Mouse (Mus musculus): Measurements from ENCODE around the gene Rho.

Gene Rho

DNA sequence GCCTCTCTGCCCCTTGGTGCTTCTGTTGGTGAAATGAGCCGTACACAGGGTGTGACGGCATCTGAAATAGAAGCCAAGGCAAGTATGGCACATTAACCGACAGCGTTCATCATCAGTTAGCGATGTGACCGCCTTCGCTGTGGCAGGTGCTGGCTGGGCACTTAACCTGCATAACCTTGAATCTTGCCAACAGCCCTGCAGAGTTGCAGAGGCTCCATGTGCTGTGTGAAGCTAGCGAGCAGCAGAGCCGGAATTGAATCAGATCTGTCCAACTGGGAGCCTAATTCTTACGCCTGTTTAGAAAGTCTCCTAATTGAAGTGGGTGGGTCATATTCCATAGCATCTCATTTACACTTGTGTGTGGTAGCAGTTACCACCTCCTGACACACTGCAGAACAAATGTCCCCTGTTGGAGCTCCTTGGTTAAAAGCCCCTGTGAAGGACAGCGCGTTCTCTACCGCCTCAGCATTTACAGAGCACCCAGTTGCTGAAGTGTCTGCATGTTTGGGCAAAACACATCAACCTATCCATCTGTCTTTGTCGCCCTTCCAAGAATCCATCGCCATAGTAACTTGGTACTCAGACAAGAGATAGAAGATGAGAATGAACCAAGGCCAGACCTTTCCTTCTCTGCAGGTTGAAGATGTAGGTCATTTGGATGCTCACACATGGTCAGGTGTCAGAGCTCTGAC is 16.9 kb upstream of the Rho start:
- in situ Hi-C loops (cut with MseI, MboI) = no loop called here

DNA sequence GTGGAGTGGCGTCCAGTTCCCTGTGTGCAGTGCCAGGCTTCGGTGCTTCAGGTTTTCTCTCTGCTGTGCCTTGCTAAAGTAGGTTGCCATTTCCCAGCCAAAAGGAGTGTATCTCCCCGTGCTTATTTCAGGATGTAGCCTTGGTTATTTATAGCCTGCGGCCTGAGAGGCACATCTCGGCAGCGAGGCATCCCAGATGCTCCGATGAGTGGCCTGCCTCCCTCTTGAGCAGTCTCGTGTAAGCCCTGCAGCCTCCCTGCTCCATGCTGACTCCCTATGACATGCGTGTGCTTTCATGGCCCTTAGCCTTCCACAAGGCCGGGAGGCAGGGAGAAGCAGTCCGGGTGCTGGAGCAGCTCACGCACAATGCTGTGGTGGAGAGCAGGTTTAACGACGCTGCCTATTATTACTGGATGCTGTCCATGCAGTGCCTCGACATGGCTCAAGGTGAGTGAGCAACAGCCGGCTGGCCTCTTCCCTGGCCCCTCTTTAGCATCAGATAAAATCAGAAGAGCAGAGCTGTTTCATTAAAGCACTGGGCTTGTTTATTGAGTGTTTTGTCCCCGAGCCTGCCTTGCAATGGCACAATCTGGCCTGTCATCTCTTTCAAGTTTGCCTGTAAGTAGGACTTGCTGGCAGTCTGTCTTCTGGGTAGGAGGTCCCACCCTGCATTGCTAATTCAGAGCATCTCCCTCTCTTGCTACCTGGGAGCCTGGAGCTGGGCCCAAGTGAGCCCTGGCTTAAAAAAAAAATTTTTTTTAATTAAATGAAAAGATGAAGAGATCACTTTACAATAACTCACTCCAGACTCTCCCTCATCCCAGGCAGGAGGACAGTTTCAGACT is 15.7 kb upstream of the Rho start:
- in situ Hi-C loops (cut with MseI, MboI) = no loop called here

DNA sequence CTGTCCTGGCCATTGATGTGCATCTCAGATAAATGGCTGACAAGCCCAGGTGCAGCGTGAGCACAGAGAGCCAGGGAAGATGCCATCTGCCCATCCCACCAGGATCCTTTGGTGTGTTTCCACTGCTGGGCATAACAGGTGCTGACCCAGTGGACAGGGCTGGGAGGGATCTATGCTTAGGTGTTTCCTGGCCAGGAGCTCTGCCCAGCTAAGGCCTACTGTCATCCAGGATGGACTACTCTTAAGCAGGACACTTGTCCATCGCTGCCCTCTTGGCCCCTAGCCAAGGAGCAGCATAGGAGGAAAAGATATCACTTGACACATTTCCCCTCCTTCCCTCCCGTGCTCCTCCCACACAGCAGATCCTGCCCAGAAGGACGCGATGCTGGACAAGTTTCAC is 14.9 kb upstream of the Rho start:
- in situ Hi-C loops (cut with MseI, MboI) = no loop called here

DNA sequence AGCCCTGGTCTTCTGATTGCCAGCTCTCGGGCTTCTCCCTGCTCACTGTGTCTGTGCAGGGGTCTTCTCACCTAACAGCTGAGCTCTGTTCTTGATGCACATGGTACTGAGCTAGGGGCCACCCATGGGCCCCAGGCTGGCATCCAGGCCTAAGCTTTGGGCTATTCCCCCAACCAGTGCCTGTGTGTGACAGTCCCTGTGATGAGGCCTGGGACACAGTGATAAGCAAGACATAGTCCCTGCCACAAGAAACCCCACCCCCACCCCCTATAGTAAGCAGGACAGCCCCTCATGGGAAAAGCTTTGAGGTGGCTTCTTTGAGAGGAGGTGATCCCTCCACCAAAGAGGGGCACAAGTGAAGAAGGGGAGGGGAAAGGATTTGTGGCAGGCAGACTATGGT is 12.9 kb upstream of the Rho start:
- in situ Hi-C loops (cut with MseI, MboI) = no loop called here

DNA sequence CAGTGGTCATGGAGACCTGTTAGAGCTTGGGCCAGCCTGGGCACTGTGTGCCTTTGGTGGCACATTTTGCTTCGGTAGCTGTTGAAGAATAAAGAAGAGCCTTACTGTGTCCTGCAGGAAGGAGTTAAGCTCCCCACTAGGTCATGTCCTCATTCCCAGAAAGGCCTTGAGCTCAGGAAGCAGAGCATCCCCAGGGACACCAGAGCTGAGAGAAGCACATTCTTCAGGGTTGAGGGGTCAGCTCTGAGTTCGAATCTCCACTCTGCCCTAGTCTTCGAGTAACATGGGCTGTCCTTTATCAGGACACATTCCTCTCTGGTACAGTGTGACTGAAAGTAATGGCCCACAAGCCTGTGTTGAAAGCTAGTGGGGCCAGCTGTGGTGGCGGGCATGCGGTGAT is 11.7 kb upstream of the Rho start:
- in situ Hi-C loops (cut with MseI, MboI) = no loop called here

DNA sequence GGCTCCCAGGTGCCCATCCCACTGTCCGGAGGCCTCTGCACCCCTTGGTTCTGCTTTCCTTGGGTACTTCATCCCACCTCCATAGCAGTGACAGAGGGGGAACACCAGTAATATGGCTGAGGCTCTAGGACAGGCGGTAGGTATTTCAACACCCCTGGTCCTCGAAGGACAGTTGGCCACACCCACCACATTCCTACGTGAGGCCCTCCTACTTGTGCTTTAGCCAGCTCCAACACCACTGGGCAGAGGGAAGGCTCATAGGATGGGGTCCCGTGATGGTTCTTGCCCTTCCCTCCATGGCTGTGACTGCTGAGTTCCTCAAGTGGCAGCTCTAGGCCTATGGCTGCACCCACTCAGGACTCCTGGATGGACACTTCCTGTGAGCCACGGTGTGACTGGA is 6.7 kb upstream of the Rho start:
- in situ Hi-C loops (cut with MseI, MboI) = no loop called here

DNA sequence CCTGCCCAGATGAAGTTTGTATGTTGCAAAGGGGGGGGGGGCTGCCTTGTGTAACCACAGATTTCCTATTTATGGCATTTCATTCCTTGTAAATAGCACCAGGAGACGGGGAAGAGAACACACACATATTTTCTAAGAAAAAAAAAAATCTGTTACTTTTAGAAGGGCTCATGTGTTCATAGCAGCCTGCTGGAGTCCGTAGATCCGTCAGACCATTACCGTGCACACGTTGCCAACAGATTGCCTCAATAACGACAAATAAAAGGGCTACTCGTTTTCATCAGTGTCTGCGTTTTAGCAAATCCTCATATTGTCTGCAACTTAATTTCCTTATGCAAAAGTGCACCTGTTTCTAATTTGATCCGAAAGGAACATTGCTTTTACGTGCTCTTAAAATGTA is 5.1 kb upstream of the Rho start:
- in situ Hi-C loops (cut with MseI, MboI) = no loop called here

DNA sequence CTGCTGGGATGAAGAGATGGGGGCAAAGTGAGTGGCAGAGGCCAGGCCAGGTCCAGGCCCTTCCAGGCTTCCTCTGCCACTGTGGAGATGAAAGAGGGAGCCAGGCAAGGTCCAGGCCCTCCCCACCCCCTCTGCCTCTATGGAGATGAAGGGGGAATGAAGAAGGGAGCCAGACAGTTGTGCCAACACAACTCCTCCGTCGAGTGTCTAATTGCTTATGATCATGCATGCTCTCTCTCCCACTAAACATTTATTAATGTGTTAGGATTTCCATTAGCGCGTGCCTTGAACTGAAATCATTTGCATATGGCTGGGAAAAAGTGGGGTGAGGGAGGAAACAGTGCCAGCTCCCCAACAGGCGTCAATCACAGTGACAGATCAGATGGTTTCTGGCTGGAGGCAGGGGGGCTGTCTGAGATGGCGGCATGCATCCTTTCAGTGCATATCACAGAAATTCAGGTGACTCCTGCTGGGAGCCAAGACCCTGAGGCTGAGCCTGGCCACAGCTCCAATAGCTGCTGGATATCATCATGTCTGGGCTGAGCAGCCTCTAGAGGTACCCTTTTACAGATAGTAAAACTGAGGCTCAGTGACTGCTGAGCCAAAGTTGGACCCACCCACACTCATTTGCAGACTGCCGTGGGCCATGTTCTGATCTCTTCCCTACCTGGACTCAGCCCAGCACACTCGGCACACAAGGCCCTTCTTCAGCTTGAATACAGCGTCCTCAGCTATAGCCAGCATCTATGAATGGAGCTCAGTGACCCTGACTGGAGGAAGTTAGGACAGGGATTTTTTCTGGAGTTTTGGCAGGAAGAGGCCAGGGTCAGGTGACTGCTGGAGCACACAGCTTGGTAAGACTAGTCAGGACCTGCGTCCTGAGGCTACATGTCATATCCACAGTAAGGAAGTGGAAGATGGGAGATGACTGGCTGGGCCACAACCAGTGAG is 4.0 kb upstream of the Rho start:
- in situ Hi-C loops (cut with MseI, MboI) = no loop called here

DNA sequence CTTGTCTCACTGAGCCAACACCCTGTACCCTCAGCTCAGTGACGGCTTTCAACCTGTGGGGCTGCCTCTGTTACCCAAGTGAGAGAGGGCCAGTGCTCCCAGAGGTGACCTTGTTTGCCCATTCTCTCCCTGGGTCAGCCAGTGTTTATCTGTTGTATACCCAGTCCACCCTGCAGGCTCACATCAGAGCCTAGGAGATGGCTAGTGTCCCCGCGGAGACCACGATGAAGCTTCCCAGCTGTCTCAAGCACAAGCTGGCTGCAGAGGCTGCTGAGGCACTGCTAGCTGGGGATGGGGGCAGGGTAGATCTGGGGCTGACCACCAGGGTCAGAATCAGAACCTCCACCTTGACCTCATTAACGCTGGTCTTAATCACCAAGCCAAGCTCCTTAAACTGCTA is 1.5 kb upstream of the Rho start:
- in situ Hi-C loops (cut with MseI, MboI) = no loop called here

DNA sequence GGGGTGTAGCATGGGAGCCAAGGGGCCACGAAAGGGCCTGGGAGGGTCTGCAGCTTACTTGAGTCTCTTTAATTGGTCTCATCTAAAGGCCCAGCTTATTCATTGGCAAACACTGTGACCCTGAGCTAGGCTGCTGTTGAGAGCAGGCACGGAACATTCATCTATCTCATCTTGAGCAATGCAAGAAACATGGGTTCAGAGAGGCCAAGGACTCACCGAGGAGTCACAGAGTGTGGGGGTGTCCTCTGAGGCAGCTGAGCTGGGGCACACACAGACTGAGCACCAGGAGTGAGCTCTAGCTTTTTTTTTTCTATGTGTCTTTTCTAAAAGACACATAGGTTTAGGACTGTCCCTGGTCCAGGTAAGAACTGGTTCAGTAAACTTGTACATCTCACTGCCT is 843 bp downstream of the Rho start:
- in situ Hi-C loops (cut with MseI, MboI) = no loop called here

DNA sequence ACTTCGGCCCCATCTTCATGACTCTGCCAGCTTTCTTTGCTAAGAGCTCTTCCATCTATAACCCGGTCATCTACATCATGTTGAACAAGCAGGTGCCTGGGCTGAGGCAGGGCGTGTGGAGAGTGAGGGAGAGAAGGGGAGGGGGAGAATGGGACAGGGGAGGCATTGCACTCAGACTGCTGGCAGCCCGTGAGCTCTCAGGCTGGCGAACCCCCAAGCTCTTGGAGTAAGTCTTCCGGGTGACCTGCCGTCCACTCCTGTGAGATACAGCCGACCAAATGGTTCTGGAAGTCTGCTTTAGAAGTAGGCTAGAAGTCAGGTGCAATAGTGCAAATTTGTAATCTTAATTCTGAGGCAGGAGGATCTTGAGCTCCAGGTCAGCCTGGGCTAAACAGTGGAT is 4.0 kb downstream of the Rho start:
- in situ Hi-C loops (cut with MseI, MboI) = no loop called here

DNA sequence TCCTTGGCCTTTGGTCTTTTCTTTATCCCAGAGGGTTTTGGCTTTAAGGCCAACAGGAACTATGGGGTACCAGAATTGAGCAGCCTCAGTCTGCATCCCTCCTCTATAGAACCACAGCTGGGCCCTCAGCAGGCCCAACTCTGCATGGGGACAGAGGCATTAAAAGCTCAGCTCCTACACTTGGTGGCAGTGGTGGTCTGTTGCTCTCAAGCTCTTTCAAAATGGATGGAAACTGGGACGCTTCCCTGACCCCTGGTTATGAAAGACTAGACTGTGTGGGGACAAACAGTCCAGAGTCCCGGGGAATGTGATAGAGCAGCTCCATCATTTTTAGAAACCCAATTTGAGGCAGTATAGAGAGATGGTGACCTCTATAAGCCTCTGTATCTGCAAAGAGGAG is 6.5 kb downstream of the Rho start:
- in situ Hi-C loops (cut with MseI, MboI) = no loop called here

DNA sequence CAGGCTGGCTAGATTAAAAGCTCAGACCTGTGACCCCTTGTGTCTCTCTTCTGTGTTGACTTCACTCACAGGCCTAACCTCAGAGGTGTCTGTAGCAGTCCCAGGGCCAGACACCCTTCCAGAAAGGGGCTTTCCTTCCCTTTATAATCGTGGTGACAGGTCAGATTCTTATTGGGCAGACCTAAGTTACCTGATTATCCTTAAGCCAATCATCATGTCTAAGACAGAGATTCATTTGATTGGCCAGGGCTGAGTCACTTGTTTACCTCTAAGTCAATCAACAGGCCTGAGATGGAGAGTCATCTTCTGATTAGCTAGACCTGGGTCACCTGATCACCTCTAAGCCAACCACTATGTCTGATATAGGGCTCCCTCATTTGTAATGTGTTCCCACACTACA is 7.2 kb downstream of the Rho start:
- in situ Hi-C loops (cut with MseI, MboI) = no loop called here

DNA sequence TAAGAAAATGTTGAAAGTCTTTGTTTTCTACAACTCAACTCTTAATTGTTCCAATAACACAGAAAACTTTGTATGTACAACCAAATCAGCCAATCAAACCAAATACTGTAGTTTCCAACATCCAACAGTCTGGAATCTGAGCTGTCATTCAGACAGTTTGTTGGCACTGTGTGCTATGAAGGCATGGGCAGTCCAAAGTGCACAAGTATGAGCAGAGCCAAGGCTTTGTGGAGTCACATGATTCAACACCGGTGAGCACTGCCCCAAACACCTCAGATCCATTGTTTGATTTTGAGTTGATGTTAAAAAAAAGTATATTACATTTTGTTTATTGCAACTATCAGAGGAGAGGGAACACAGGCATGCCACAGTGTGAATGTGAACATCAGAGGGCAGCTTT is 9.1 kb downstream of the Rho start:
- in situ Hi-C loops (cut with MseI, MboI) = no loop called here

DNA sequence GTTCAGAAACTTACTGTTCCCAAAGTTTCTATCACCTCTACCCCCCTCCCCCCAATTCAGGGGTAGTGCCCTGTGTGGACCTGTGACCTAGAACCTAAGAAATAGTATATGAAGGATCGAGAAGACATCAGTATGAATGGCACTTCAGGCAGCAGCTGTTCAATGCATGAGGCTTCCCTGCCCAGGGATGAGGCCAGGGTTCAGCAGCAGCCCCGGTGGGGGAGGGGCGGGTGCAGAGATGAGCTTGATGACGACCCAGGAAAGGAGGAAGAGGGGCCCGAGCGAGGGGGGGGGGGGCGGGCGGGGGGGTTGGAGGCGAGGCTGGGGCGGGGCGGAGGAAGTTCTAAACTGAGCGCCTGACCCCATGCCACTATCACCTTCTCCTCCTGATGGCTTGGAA is 9.6 kb downstream of the Rho start:
- in situ Hi-C loops (cut with MseI, MboI) = no loop called here

DNA sequence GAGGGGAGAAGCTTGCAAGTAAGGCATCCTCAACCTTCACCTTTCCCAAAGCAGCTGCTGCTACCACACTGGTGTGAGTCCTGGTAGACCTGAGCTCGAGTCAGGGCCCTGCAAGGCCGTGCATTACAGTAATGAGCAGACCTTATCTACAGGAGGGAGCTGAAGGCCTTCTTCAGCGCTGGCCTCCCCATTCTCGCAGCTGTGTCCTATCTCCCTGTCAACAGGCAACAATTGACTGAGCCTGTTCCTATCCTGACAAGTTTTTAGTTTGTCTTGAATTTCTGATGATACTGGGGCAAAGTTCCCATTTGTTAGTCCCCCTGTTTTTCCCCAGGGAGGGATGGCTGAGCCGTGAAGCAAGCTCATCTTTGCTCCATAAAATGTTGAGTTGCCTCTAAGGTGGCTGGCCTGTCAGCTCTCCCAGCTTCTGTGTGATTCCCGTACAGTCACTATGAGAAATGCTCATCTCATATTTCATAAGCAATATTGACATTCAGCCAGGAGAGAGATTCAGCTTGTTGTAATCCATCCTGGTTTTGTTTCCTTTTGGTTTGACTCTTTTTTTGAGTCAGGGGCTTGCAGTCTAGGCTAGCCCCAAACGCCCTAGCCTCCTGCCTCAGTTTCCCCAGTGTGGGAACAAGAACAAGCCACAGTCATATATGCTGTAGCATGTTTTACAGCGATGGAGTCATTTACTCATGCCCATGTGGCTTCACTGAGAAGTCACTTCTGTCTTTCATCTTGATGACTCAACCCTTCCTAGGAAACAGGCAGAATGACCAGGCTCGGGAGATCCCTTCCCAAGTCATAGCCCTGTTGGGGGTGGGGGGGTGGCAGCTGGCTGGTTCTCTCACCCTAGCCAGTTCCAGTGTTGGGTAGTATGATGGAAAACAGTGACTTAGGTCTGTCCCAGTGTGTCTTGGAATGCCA is 12.2 kb downstream of the Rho start:
- in situ Hi-C loops (cut with MseI, MboI) = no loop called here

DNA sequence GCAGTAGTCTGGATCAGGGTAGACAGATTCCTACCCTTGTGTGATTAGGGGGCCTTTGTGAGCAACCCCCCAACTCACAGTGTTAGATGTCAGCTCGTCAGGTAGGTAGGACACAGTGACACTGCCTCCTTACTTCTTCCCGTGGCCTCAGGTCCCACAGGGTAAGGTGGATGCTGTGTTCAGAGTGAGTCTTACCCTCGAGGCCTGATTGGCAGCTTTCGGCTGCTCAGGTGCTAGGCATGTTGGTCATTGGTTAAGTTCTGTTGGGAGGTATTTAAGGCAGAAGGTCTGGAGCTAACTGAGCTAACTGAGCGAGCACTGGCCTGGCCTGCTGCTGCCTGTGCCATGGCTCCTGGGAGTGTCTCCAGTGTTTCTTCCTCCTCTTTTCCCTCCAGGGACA is 13.1 kb downstream of the Rho start, which contains the start of gene H1foo:
H1foo (plus strand) TSS at position 301 of the 400 bp plus-strand sequence.
- in situ Hi-C loops (cut with MseI, MboI) = no loop called here

DNA sequence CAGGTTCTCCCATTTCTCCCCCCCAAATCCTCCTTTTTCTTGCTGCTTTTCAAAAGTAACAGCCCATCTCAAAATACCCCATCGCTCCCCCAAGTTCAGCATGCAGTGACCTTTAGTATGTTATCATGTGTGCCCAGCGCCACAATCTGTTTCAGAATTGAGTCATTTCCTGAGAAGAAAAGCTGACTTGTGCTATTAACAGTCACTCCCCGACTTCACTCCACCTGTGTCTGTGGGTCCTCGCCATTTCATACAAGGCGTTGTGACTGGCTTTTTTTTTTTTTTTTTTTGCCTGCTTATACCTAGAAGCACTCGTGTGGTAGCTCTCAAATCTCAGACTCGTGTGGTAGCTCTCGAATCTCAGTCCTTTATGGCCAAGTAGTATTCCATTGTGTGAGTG is 14.1 kb downstream of the Rho start:
- in situ Hi-C loops (cut with MseI, MboI) = no loop called here

DNA sequence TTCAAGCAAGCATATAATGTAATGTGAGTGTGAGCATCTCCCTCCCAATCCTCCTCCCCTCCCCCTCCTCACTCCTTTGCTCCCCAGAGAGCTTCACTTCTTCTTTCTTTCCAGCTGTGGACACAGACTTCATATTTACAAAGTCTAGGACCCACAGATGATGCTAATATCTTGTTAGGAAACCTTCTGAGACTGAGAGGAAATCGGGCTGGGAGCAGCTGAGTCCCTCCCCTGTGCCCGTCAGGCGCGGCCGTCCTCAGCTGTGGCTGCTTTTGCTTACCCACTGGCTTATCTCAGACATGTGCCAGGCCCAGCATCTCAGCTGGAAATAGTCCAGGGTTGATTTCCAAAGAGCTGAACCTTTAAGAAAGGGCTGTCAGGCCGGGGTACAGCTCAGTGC is 14.8 kb downstream of the Rho start:
- in situ Hi-C loops (cut with MseI, MboI) = no loop called here

DNA sequence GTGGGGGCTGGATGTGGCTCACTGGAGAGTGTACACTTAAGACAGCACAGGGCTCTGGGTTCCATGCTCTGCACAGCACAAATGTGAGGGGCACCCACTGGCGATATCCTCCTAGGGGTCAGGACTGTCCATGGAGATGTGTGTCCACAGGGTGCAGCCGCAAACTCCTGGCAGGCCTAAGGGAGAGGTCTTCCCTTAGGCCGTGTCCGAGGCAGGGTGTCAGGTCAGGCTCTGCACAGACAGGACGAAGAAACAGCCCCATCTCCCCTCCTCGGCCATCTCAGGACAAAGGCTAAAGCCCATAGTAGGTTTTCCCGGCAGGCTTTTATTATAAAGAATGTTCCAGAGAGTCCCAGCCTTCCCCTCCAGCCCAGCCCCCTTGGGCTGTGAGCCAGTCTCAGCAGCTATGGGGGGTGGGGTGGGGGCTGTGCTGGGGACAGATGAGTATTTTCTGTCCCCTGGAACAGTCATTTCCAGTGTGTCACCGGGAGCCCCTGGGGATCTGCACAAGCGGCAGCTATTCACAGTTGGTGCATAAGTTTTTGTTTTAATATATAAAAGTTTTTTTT is 23.0 kb downstream of the Rho start:
- in situ Hi-C loops (cut with MseI, MboI) = no loop called here

DNA sequence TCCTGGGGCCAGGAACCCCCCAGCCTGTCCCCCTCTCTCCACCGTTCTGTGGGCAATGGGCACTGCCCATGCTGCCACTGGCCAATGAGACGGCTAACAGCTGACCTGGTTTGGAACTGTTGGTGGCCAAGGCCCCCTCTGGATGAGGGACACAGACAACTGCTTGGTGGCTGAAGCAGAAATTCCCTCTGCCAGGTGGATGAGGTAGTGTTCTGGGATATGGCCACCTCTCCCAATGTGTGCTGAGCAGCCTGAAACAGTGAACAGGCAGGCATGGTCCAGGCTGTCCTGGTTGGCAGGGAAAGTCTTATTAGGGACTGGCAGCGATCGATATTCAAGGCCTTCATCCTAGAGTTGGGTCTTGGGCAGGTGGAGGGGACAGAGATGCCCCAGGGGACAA is 23.6 kb downstream of the Rho start:
- in situ Hi-C loops (cut with MseI, MboI) = no loop called here

Measured in mouse trophoblast stem cell (cell line).